Mouse (Mus musculus) retina, postnatal 1 day (tissue): ENCODE results near the gene Mybpc1.

Source experiments
- DNase-seq: peaks from one replicate; pipeline ENCODE4 v3.0.0-alpha.2; 2012

The Mybpc1 gene

GRCm38 (mm10) chr10:88604943-88605342 is at the start of gene Mybpc1:
Gene Mybpc1 (minus strand): TSS chr10:88605152.
- peak; percentile 17 for DNase-seq

DNA sequence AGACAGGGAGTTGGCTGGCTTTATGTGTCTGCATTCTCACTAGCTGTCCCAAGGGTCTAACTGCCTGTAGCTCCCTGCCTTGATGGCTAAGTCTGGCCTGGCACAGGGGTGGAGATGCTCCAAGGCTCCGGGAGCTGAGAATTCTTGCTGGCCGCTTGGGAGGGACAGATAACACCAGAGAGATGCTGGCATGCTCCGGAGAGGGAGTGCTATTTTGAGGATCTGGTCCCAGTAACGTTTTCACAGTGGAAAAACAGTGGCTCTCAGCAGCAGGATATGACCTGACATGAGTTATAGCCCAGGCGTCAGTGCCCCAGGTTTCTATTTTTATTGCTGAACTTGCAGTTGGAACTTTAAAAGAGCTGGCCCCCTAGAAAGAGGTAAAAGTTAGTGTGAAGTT is 40.5 kb upstream of the Mybpc1 start:
- DNase-seq = no peak

GRCm38 (mm10) chr10:88631330-88631953 is 26.5 kb upstream of the Mybpc1 start:
- no peak for DNase-seq

- DNase-seq = no peak
Observed at GRCm38 (mm10) chr10:88630663-88631329, 25.8 kb upstream of the Mybpc1 start.

DNA sequence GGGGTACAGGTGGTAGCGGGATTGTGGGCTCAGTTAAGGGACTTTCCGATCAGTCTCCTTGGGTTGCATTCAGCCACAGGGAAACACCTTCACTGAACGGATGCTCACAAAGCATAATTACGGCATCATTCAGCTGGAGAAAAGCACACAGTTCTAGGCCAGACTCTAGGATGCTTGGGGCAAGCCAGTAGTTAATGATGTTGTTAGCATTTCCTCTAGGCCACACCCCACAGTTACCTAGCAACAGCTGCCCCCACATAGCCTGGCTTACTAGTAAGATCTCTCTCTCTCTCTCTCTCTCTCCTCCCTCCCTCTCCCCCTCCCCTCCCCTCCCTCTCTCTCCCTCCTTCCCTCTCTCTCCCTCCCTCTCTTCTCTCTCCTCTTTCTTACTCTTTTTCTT is 22.1 kb upstream of the Mybpc1 start:
- peak; percentile 50 for DNase-seq

GRCm38 (mm10) chr10:88626176-88626575 is 21.2 kb upstream of the Mybpc1 start:
- no peak for DNase-seq

DNA sequence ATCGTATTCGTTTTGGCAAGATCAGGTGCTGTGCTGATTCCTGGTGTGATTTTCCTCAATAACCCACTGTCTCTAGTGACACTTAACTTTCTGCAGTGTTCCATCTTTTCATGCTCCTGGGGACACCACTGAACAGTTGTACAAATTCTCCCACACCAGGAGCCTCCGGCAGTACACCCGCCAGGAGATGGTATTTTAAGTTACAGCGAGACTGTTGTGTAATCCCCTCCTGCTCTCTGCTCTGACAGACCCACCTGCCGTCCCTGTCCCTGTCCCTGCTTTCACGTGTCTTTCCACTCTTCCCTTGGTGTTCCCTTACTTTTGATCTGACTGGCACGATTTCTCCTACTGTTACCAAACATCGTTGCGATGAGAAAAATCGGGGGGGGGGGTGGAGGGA is 19.3 kb upstream of the Mybpc1 start:
- no peak for DNase-seq

- no peak for DNase-seq
Observed at GRCm38 (mm10) chr10:88622624-88623023, 17.7 kb upstream of the Mybpc1 start.

DNA sequence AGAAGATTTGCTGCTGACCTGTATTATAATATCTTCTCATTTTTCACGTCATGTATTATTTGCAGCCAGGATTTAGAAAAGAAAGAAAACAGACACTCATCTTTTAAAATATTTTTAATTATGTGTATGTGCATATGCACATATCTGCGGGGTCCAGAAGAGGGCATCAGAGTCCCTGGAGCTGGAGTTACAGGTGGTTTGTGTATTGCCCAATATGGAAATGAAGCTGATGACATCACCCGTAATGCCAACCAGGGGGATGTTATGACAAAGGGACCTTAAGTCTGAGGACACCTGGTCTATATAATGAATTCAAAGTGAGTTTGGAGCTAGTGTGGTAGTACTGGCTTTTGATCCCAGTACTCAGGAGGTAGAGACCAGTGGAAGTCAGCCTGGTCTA is 15.9 kb upstream of the Mybpc1 start:
- DNase-seq = no peak

- DNase-seq = no peak
Observed at GRCm38 (mm10) chr10:88613051-88613450, 8.1 kb upstream of the Mybpc1 start.

DNA sequence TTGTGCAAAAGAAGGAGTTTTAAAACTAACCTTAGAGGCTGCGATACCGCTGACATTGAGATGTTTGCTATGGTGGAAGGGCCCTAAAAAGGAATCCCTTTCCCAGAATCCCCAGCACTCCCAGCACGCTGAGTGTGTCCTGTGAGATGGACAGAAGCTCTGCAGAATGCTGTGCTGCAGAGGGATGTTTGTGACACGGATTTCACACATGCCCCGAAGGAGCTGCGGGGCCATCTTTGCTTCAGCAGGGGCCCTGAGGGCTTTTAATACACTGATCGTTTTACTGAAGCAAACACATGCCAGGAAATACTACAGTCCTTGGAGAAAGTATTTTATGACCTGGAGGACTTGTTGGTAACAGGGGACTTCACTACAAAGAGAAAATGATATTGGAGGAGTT is 1.7 kb upstream of the Mybpc1 start:
- no peak for DNase-seq

GRCm38 (mm10) chr10:88606065-88606464 is 1.1 kb upstream of the Mybpc1 start:
- no peak for DNase-seq

DNA sequence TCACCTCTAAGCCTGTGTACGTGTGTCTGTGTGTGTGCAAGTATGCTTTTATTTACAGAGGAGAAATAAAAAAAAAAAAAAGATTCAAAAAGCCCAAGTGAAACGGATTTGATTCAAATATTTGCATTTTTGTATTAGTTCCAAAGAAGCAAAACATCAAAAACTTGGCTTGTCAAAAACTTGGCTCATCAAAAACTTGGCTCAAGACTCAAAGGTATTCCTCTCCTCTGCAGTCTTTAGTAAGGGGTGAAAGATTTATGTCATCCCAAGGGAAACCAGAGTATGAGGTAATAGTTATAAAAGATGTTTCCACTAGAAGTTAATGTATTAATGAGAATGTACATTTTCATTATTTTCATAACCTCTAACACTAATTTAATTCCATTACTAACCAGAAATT is 1.2 kb downstream of the Mybpc1 start:
- DNase-seq = no peak

DNA sequence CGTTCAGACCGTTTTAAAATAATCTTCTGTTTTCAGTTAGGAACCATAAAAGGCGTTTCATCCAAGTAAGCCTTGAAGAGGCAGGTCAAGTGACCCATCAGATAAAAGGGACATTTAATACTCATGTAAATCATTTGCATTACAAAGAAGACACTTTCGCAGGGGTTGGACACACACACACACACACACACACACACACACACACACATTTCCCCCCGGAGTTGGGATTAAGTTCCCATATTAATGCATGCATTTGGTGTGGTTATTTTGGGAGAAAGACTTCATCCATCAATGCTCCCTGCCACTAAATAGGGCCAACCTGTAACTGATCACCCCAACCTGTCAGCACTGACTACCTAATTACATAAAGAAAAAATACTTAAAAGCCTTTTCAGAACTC is 1.7 kb downstream of the Mybpc1 start:
- DNase-seq = peak; percentile 41

- no peak for DNase-seq
Observed at GRCm38 (mm10) chr10:88600591-88600990, 4.4 kb downstream of the Mybpc1 start.

DNA sequence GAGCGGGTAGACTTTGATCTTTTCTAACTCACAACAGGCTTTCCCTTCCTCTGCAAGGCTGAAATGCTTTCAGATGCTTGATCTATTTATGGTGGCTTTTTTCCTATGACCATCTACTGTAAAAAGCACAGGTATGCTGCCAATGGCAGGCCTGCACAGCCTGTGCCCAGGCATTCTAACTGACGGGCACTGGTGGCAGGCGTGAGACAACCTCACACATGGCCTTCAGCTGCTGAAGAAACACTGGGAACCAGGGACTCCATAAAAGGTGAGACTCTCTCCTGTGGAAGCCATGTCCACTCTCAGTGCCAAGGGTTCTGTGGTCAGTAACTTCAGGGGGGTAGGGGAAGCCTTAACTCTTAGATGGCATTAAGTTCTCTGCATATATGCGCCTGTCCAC is 12.6 kb downstream of the Mybpc1 start:
- DNase-seq = no peak

GRCm38 (mm10) chr10:88591042-88591441 is 13.9 kb downstream of the Mybpc1 start:
- DNase-seq = peak; percentile 3

DNA sequence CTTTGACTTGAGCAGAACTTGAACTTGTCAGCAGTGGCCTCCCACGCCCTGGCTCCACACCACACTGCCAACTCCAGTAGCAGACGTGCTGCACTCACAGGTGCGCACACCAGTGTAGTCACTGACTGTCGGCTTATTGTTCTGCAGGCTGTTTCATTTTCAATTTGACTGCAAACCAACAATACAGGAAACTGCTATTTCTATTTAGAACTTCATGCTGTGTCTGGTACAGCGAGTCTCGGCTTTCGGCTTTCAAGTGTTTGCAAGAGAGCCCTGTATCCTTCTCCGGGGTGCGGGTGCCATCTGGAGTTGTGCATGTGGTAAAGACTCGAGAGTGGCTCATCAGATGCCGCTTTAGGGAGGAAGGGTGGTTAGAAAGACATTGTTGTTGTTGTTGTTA is 20.5 kb downstream of the Mybpc1 start:
- no peak for DNase-seq

GRCm38 (mm10) chr10:88580786-88581185 is 24.2 kb downstream of the Mybpc1 start:
- DNase-seq = no peak

GRCm38 (mm10) chr10:88578651-88579050 is 26.3 kb downstream of the Mybpc1 start:
- DNase-seq = no peak

DNA sequence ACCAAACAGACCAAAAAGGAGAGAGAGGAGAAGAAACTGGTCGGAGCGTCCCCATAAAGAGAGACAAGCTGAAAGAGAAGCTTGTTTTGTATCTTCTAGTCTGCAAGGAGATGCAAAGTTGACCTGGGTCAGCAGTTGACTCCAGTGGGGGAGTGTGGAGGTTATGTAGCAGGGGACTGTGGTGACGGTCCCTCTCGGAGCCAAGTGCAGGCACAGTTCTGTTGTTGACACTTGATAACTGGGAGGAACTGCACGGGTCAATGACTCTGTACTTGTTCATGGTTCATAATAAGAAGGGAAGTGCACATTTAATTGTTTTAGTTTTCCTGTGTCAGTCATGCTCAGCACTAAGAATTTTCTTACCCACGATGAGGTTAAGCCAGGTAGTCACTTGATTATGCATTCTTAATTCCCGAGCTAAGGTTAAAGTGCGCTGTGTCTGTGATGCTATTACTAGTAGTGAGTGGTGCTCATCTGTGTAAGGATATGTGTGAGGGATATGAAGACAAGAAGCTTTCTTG is 30.8 kb downstream of the Mybpc1 start:
- DNase-seq = peak; percentile 5

GRCm38 (mm10) chr10:88572123-88572522 is 32.8 kb downstream of the Mybpc1 start:
- no peak for DNase-seq

GRCm38 (mm10) chr10:88557046-88557445 is 47.9 kb downstream of the Mybpc1 start:
- DNase-seq = no peak

- no peak for DNase-seq
Observed at GRCm38 (mm10) chr10:88552738-88553137, 52.2 kb downstream of the Mybpc1 start.

DNA sequence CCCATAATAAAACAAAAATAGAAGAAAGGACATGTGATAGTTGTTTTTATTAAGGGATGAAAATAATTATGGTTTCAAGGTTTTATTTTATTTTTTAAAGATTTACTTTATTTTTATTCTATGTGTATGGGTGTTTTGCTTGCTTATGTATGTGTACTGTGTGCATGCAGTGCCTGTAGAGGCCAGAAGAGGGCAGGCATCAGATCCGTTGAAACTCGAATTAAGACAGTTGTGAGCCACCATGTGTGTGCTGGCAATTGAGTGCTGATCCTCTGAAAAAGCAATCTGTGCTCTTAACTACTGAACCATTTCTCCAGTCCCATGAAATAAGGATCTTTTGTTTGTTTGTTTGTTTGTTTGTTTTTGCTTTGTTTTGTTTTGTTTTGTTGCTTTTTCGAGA is 54.7 kb downstream of the Mybpc1 start:
- DNase-seq = no peak
